Mouse (Mus musculus) left cerebral cortex, adult 2 months (tissue): ENCODE measurements at regions not wholly inside any gene's neighbourhood (a gene's known extent, or its start where the extent isn't known, plus 50 kb on each side); places are given as distances from the start of the nearest gene placed in this dataset.
"Not testable (repeated sequence)": the region's sequence is repeated elsewhere in the genome, so short reads cannot be mapped to it uniquely, and the experiment has no call there.

Source experiments
- DNase-seq, 2 experiments: peaks; one replicate each; pipeline ENCODE4 v3.0.0; 2021 to 2022; ENCODE audit warnings: low spot score in 2 of 2, mixed read lengths in 1 of 2; ENCODE audit errors: extremely low spot score in 1 of 2
- H3K27ac ChIP-seq: fragments of 200-600 bp; 2 replicates; pipeline ENCODE4 v1.8.1; 2022
- H3K4me3 ChIP-seq: fragments of 200-600 bp; 2 replicates; pipeline ENCODE4 v1.8.1; 2022
- CTCF ChIP-seq: fragments of 200-600 bp; IDR thresholded peaks from 2 replicates; pipeline ENCODE4 v1.8.1; 2022; ENCODE audit warnings: antibody characterized with exemption, mild to moderate bottlenecking, moderate library complexity
- intact Hi-C: fragments of 180-260 bp; cut with DNase I; formaldehyde crosslinking; loops from one replicate; pipeline ENCODE4 v1.15.1; 2025

- no peak overlapping the region for H3K27ac ChIP-seq
- intact Hi-C loops, result no loop called here
- no peak for DNase-seq
- no peak for TF ChIP-seq CTCF
- no peak overlapping the region for H3K4me3 ChIP-seq
These were observed 250.9 kb downstream of the Gm11232 start for GRCm38 (mm10) chr4:71506911-71507310.

GRCm38 (mm10) chr4:71489788-71490187 lies 268.0 kb downstream of the Gm11232 start:
- DNase-seq, result no peak
- Histone ChIP-seq H3K4me3 (no peak overlapping the region), H3K27ac (no peak overlapping the region)
- intact Hi-C loops, result loop anchor here (2.0 kb wide), 1 partner anchor 199 kb away; no protein-coding TSS in a partner anchor
- TF ChIP-seq CTCF, result no peak

GRCm38 (mm10) chr4:71488663-71489161 lies 269.1 kb downstream of the Gm11232 start:
- no peak overlapping the region for H3K4me3 ChIP-seq
- no peak for TF ChIP-seq CTCF
- DNase-seq, result no peak
- no peak overlapping the region for H3K27ac ChIP-seq
- intact Hi-C loops, result loop anchor here (2.0 kb wide), 1 partner anchor 198 kb away; no protein-coding TSS in a partner anchor

- DNase-seq, result no peak
- no peak for TF ChIP-seq CTCF
- no peak overlapping the region for H3K27ac ChIP-seq
- intact Hi-C loops, result loop anchor here (2.0 kb wide), 1 partner anchor 197 kb away; no protein-coding TSS in a partner anchor
- no peak overlapping the region for H3K4me3 ChIP-seq
These were observed 269.7 kb downstream of the Gm11232 start for GRCm38 (mm10) chr4:71488059-71488458.

- intact Hi-C loops, result no loop called here
- no peak for DNase-seq
- TF ChIP-seq CTCF, result no peak
- Histone ChIP-seq H3K27ac (no peak overlapping the region), H3K4me3 (no peak overlapping the region)
These were observed 276.8 kb downstream of the Gm11232 start for GRCm38 (mm10) chr4:71480960-71481359.

- DNase-seq, result no peak
- TF ChIP-seq CTCF, result no peak
- H3K4me3 ChIP-seq, result no peak overlapping the region
- no peak overlapping the region for H3K27ac ChIP-seq
- intact Hi-C loops, result loop anchor here (5.0 kb wide), 1 partner anchor 407 kb away; no protein-coding TSS in a partner anchor
These were observed 287.2 kb downstream of the Gm11232 start for GRCm38 (mm10) chr4:71470580-71470979.

- DNase-seq, result no peak
- Histone ChIP-seq H3K27ac (no peak overlapping the region), H3K4me3 (no peak overlapping the region)
- intact Hi-C loops, result no loop called here
- no peak for TF ChIP-seq CTCF
These were observed 303.0 kb downstream of the Gm11232 start for GRCm38 (mm10) chr4:71454811-71455210.

GRCm38 (mm10) chr4:71453499-71453898 lies 304.3 kb downstream of the Gm11232 start:
- Histone ChIP-seq H3K4me3 (no peak overlapping the region), H3K27ac (no peak overlapping the region)
- intact Hi-C loops, result no loop called here
- no peak for TF ChIP-seq CTCF
- no peak for DNase-seq

- no peak for TF ChIP-seq CTCF
- DNase-seq, result no peak
- Histone ChIP-seq H3K27ac (no peak overlapping the region), H3K4me3 (no peak overlapping the region)
- intact Hi-C loops, result loop anchor here (5.0 to 10.0 kb wide), 2 partner anchors 218 to 431 kb away; no protein-coding TSS in a partner anchor
These were observed 311.3 kb downstream of the Gm11232 start for GRCm38 (mm10) chr4:71446461-71446860.

- H3K27ac ChIP-seq, result no peak overlapping the region
- no peak overlapping the region for H3K4me3 ChIP-seq
- intact Hi-C loops, result no loop called here
- TF ChIP-seq CTCF, result no peak
- DNase-seq, result no peak
These were observed 326.4 kb downstream of the Gm11232 start for GRCm38 (mm10) chr4:71431245-71431929.

- H3K27ac ChIP-seq, DNase-seq, H3K4me3 ChIP-seq, intact Hi-C loops: not testable (repeated sequence)
These were observed 335.6 kb downstream of the Gm11232 start for GRCm38 (mm10) chr4:71422121-71422520.

- intact Hi-C loops, result no loop called here
- TF ChIP-seq CTCF, result no peak
- DNase-seq, result no peak
- H3K4me3 ChIP-seq, result no peak overlapping the region
- H3K27ac ChIP-seq, result no peak overlapping the region
These were observed 347.9 kb downstream of the Gm11232 start for GRCm38 (mm10) chr4:71409867-71410266.

- Histone ChIP-seq H3K27ac (no peak overlapping the region), H3K4me3 (no peak overlapping the region)
- no peak for TF ChIP-seq CTCF
- DNase-seq, result no peak
- intact Hi-C loops, result no loop called here
These were observed 367.3 kb downstream of the Gm11232 start for GRCm38 (mm10) chr4:71390444-71390843.
